Mouse (Mus musculus): ENCODE results near the gene Slc6a17. TPM values are rescaled to one million over a fixed set of nuclear protein-coding genes. Genes with fewer than 3 reads are reported as not detected.

Slc6a17 gene
- total and polyA plus RNA-seq, 3 experiments: 0.11 to 1.2 TPM; not detected in 1

GRCm38 (mm10) chr3:107515989-107516388 lies 1.8 kb downstream of the Slc6a17 start:
- Histone ChIP-seq H3K9me3 (replicated peaks) (no peaks in the 10 kb centered on the region), H3K27me3 (ENCODE audit: insufficient read depth, low read length) (no peaks in the 10 kb centered on the region; the same call in 1 of the 2 replicates), H3K36me3 (replicated peaks) (no peaks in the 10 kb centered on the region), H3K4me1 (ENCODE audit: insufficient read depth, low read depth, low read length) (no peaks in the 10 kb centered on the region), H3K4me3 (ENCODE audit: low read depth, low read length) (no peak overlapping the region)
- DNase-seq (ENCODE audit: low spot score): no peak
- ATAC-seq (ENCODE audit: extremely low read depth, insufficient number of reproducible peaks, low FRiP score, poor library complexity, severe bottlenecking): no peak
- no peak for TF ChIP-seq CTCF (IDR thresholded peaks at IDR 0.05; ENCODE audit: low read depth, low read length)
- TF ChIP-seq GATA1 (IDR thresholded peaks at IDR 0.05; ENCODE audit: borderline replicate concordance, low read length): no peak
- TF ChIP-seq TAL1 (conservative IDR thresholded peaks at IDR 0.05; ENCODE audit: low read depth, low read length): no peak
- TF ChIP-seq GATA2 (IDR thresholded peaks at IDR 0.05; ENCODE audit: borderline replicate concordance, low read depth, low read length): no peak
- no peak for TF ChIP-seq POLR2AphosphoS5 (IDR thresholded peaks at IDR 0.05; ENCODE audit: insufficient replicate concordance, low read depth, low read length)

DNA sequence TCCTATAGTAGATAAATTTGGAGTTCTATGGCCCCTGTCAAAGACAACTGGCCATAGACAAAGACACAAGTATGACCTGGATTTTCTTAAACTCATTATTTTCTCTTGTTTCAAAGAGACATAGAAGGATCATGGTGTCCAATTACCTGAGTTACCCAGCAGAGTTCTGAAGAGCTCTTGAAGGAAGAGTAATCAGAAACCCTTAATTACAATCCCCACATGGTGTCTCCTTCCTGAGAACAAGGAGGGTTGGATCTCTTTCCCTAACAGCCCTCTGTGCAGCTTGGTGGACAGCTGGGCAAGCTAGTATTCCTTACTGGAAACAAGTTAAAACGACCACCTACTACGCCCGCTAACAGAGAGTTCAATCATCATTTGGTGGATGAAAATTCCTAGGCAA lies 6.4 kb downstream of the Slc6a17 start:
- TF ChIP-seq GATA1 (IDR thresholded peaks at IDR 0.05; ENCODE audit: borderline replicate concordance, low read length): no peak
- TF ChIP-seq CTCF (IDR thresholded peaks at IDR 0.05; ENCODE audit: low read depth, low read length): no peak
- TF ChIP-seq GATA2 (IDR thresholded peaks at IDR 0.05; ENCODE audit: borderline replicate concordance, low read depth, low read length): no peak
- no peak for TF ChIP-seq POLR2AphosphoS5 (IDR thresholded peaks at IDR 0.05; ENCODE audit: insufficient replicate concordance, low read depth, low read length)
- no peak for TF ChIP-seq TAL1 (conservative IDR thresholded peaks at IDR 0.05; ENCODE audit: low read depth, low read length)
- no peaks in the 10 kb centered on the region for H3K4me1 ChIP-seq (ENCODE audit: insufficient read depth, low read depth, low read length)
- no peaks in the 10 kb centered on the region for H3K9me3 ChIP-seq (replicated peaks)
- no peak for DNase-seq (ENCODE audit: low spot score)
- ATAC-seq (ENCODE audit: extremely low read depth, insufficient number of reproducible peaks, low FRiP score, poor library complexity, severe bottlenecking): no peak
- H3K27me3 ChIP-seq (ENCODE audit: insufficient read depth, low read length): peaks cover 4% of the 10 kb centered on the region; the same call in 1 of the 2 replicates
- H3K4me3 ChIP-seq (ENCODE audit: low read depth, low read length): no peak overlapping the region
- no peaks in the 10 kb centered on the region for H3K36me3 ChIP-seq (replicated peaks)

GRCm38 (mm10) chr3:107508696-107509095 lies 9.1 kb downstream of the Slc6a17 start:
- ATAC-seq (ENCODE audit: extremely low read depth, insufficient number of reproducible peaks, low FRiP score, poor library complexity, severe bottlenecking): no peak

DNA sequence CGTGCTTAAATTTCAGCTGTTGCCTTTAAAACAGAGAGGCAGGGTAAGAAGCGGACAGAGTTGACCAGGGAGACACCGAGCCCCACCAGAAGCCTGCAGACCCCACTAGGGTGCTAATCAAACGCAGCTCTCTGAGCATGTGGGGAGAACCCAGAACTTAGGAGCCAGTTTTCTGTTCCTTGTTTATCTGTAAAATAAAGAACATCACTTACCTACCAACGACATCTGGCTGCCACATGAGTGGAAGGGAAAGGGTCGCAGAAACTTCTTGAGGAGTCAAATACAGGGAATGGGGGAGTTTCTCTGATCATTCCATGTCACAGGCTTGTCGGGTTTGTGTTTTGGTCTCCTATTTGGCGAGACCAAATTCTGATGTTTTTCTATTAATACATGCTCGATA lies 9.9 kb downstream of the Slc6a17 start:
- Histone ChIP-seq H3K36me3 (replicated peaks) (no peaks in the 10 kb centered on the region), H3K4me1 (ENCODE audit: insufficient read depth, low read depth, low read length) (no peaks in the 10 kb centered on the region), H3K9me3 (replicated peaks) (no peaks in the 10 kb centered on the region), H3K27me3 (ENCODE audit: insufficient read depth, low read length) (peaks cover 4% of the 10 kb centered on the region; the same call in 1 of the 2 replicates), H3K4me3 (ENCODE audit: low read depth, low read length) (no peak overlapping the region)
- ATAC-seq (ENCODE audit: extremely low read depth, insufficient number of reproducible peaks, low FRiP score, poor library complexity, severe bottlenecking) (no peak), DNase-seq (ENCODE audit: low spot score) (no peak)
- no peak for TF ChIP-seq CTCF (IDR thresholded peaks at IDR 0.05; ENCODE audit: low read depth, low read length)
- no peak for TF ChIP-seq GATA1 (IDR thresholded peaks at IDR 0.05; ENCODE audit: borderline replicate concordance, low read length)
- TF ChIP-seq GATA2 (IDR thresholded peaks at IDR 0.05; ENCODE audit: borderline replicate concordance, low read depth, low read length): no peak
- no peak for TF ChIP-seq POLR2AphosphoS5 (IDR thresholded peaks at IDR 0.05; ENCODE audit: insufficient replicate concordance, low read depth, low read length)
- TF ChIP-seq TAL1 (conservative IDR thresholded peaks at IDR 0.05; ENCODE audit: low read depth, low read length): no peak

More at GRCm38 (mm10) chr3:107508696-107509095, 9.1 kb downstream of the Slc6a17 start:
- TF ChIP-seq GATA1 (IDR thresholded peaks at IDR 0.05; ENCODE audit: borderline replicate concordance, low read length): no peak
- TF ChIP-seq TAL1 (conservative IDR thresholded peaks at IDR 0.05; ENCODE audit: low read depth, low read length): no peak
- TF ChIP-seq POLR2AphosphoS5 (IDR thresholded peaks at IDR 0.05; ENCODE audit: insufficient replicate concordance, low read depth, low read length): no peak
- no peak for TF ChIP-seq CTCF (IDR thresholded peaks at IDR 0.05; ENCODE audit: low read depth, low read length)
- no peak for TF ChIP-seq GATA2 (IDR thresholded peaks at IDR 0.05; ENCODE audit: borderline replicate concordance, low read depth, low read length)
- DNase-seq (ENCODE audit: low spot score): no peak
- Histone ChIP-seq H3K27me3 (ENCODE audit: insufficient read depth, low read length) (peaks cover 4% of the 10 kb centered on the region; the same call in 1 of the 2 replicates), H3K36me3 (replicated peaks) (no peaks in the 10 kb centered on the region), H3K4me1 (ENCODE audit: insufficient read depth, low read depth, low read length) (no peaks in the 10 kb centered on the region), H3K4me3 (ENCODE audit: low read depth, low read length) (no peak overlapping the region), H3K9me3 (replicated peaks) (no peaks in the 10 kb centered on the region)

DNA sequence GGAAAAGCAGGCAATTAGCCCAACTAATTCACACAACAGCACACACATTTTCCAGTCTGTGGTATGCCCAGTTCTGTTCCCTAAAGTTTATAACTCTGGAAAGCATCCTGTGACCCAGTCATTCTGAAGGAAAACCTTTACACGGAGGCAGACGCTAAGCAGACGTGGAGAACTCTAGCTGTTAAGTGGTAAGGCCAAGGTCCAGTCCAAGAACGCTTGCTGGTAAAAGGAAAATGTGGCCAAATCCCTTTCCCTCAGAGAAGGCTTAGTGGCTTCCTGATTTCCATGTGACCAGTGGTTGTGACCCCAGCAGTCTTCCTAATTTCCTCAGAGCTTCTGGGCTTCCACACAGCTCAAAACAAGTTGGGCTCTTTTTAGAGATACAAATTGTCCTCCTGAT lies 11.3 kb downstream of the Slc6a17 start:
- ATAC-seq (ENCODE audit: extremely low read depth, insufficient number of reproducible peaks, low FRiP score, poor library complexity, severe bottlenecking): no peak
- DNase-seq (ENCODE audit: low spot score): no peak
- Histone ChIP-seq H3K9me3 (replicated peaks) (no peaks in the 10 kb centered on the region), H3K4me1 (ENCODE audit: insufficient read depth, low read depth, low read length) (no peaks in the 10 kb centered on the region), H3K36me3 (replicated peaks) (no peaks in the 10 kb centered on the region), H3K27me3 (ENCODE audit: insufficient read depth, low read length) (peaks cover 4% of the 10 kb centered on the region; the same call in 1 of the 2 replicates), H3K4me3 (ENCODE audit: low read depth, low read length) (no peak overlapping the region)
- TF ChIP-seq CTCF (IDR thresholded peaks at IDR 0.05; ENCODE audit: low read depth, low read length) (no peak), POLR2AphosphoS5 (IDR thresholded peaks at IDR 0.05; ENCODE audit: insufficient replicate concordance, low read depth, low read length) (no peak), GATA1 (IDR thresholded peaks at IDR 0.05; ENCODE audit: borderline replicate concordance, low read length) (no peak), GATA2 (IDR thresholded peaks at IDR 0.05; ENCODE audit: borderline replicate concordance, low read depth, low read length) (no peak), TAL1 (conservative IDR thresholded peaks at IDR 0.05; ENCODE audit: low read depth, low read length) (no peak)

GRCm38 (mm10) chr3:107505464-107506367 lies 12.1 kb downstream of the Slc6a17 start:
- Histone ChIP-seq H3K9me3 (replicated peaks) (no peaks in the 10 kb centered on the region), H3K4me1 (ENCODE audit: insufficient read depth, low read depth, low read length) (no peaks in the 10 kb centered on the region), H3K27me3 (ENCODE audit: insufficient read depth, low read length) (peaks cover 4% of the 10 kb centered on the region; the same call in 1 of the 2 replicates), H3K4me3 (ENCODE audit: low read depth, low read length) (no peak overlapping the region), H3K36me3 (replicated peaks) (no peaks in the 10 kb centered on the region)
- TF ChIP-seq POLR2AphosphoS5 (IDR thresholded peaks at IDR 0.05; ENCODE audit: insufficient replicate concordance, low read depth, low read length) (no peak), GATA1 (IDR thresholded peaks at IDR 0.05; ENCODE audit: borderline replicate concordance, low read length) (no peak), GATA2 (IDR thresholded peaks at IDR 0.05; ENCODE audit: borderline replicate concordance, low read depth, low read length) (no peak), TAL1 (conservative IDR thresholded peaks at IDR 0.05; ENCODE audit: low read depth, low read length) (no peak), CTCF (IDR thresholded peaks at IDR 0.05; ENCODE audit: low read depth, low read length) (no peak)
- no peak for ATAC-seq (ENCODE audit: extremely low read depth, insufficient number of reproducible peaks, low FRiP score, poor library complexity, severe bottlenecking)
- DNase-seq (ENCODE audit: low spot score): no peak

Data from G1E (cell line).